Mouse (Mus musculus) small intestine, adult 2 months (tissue): Measurements from ENCODE around the gene Apba2.

ENCODE experiments used
- CTCF ChIP-seq: fragments of 200-500 bp; IDR thresholded peaks from 2 replicates; pipeline ENCODE4 v1.5.1; 2012; ENCODE audit warnings: low read depth, mild to moderate bottlenecking, control low read depth, inconsistent platforms, low read length, moderate library complexity, mixed read lengths; ENCODE audit not compliant: insufficient replicate concordance, insufficient read length; ENCODE audit errors: extremely low read depth
- POLR2A ChIP-seq: fragments of 200-500 bp; IDR thresholded peaks from 2 replicates; pipeline ENCODE4 v1.6.1; 2012; ENCODE audit warnings: low read depth, mild to moderate bottlenecking, control low read depth, inconsistent platforms, low read length, moderate library complexity

DNA sequence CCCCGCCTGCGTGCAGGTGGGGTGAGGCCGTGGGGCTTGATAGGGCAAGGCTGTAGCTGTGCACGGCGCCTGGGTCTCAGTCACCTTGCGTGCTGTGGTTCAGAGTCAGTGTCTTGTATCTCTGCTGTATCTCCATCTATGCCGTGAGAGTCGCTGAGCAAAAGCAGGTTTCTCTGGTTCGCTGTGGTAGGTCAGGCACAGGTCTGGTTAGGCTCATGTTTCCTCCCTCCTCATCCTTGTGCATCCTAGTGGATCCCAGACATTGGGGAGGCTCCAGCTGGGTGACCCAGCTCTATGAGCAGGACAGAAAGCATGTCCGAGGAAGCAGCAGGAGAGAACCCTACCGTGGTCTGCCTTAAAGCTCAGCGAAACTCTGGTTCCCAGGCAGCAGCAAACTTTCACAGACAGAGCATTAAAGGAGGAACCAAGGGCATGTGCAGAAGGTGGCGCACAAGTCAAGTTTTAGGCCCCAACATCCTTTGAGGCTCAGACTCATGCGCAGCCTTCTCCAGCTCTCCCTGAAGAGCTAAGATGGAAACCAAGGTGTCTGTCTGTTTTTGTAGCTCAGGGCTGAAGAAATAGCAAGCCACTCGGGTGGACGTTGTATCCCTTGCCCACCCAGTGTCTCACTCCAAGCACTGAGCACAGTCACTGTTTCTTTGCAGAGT is 51.2 kb downstream of the Apba2 start:
- TF ChIP-seq CTCF (no peak), POLR2A (no peak)
